Mouse (Mus musculus) T-cell, adult 66 days (primary cell): ENCODE data around the gene Dusp3. TPM values are rescaled to one million over a fixed set of nuclear protein-coding genes. Genes with fewer than 3 reads are reported as not detected.

Source experiments
- total RNA-seq, 2 experiments: library from RNA; stranded (reverse); gene quantifications; 3 replicates in 1 of 2; 4 replicates in 1 of 2; pipeline ENCODE4 v1.2.4; 2023

The Dusp3 gene
- under 1 TPM; 0.70 to 0.74 TPM for total RNA-seq

GRCm38 (mm10) chr11:101986913-101987312, at the start of gene Dusp3:
TSS of gene Dusp3 (minus strand) at chr11:101987013.

GRCm38 (mm10) chr11:102028087-102028816, 41.4 kb upstream of the Dusp3 start, which contains the start of gene Mpp3:
TSS of gene Mpp3 (minus strand) at chr11:102028461.

GRCm38 (mm10) chr11:101984054-101985025, 2.5 kb downstream of the Dusp3 start, which contains the start of gene Cfap97d1:
TSS of gene Cfap97d1 (plus strand) at chr11:101984279.

GRCm38 (mm10) chr11:101966965-101967614, 19.7 kb downstream of the Dusp3 start, which contains the start of gene Sost:
TSS of gene Sost (minus strand) at chr11:101967015.

Other genes starting within 250 kb of the Dusp3 start
- gene Etv4, start 201.6 kb downstream of the Dusp3 start, total RNA-seq: not detected
- gene Meox1, start 92.6 kb downstream of the Dusp3 start, total RNA-seq: not detected
- gene Sost, start 20.0 kb downstream of the Dusp3 start, total RNA-seq: not detected
- gene Cfap97d1, start 2.7 kb downstream of the Dusp3 start, total RNA-seq: not detected
- not detected for gene Mpp3, start 41.4 kb upstream of the Dusp3 start, total RNA-seq
- gene Cd300lg, start 54.5 kb upstream of the Dusp3 start, total RNA-seq: not detected
- 1 to 10 TPM; 1.9 to 4.8 TPM for gene Mpp2, start 101.5 kb upstream of the Dusp3 start, total RNA-seq
- gene Ppy, start 114.3 kb upstream of the Dusp3 start, total RNA-seq: not detected
- gene Pyy, start 120.8 kb upstream of the Dusp3 start, total RNA-seq: not detected
- gene Nags, start 158.5 kb upstream of the Dusp3 start, total RNA-seq: not detected
- gene Tmem101, start 169.4 kb upstream of the Dusp3 start, total RNA-seq: 1 to 10 TPM; 5.9 to 7.2 TPM
- 10 to 100 TPM; 48.9 to 53.5 TPM for gene Lsm12, start 198.3 kb upstream of the Dusp3 start, total RNA-seq
- 10 to 100 TPM; 28.1 to 34.6 TPM for gene G6pc3, start 202.6 kb upstream of the Dusp3 start, total RNA-seq
- gene Hdac5, start 243.2 kb upstream of the Dusp3 start, total RNA-seq: 10 to 100 TPM; 79.2 to 91.2 TPM